Mouse (Mus musculus) ES-E14 (cell line): ENCODE measurements around the gene H3f3a. TPM values are rescaled to one million over a fixed set of nuclear protein-coding genes. Genes with fewer than 3 reads are reported as not detected.
A peak's percentile ranks its signal among the peaks of the same experiment; 100 is the strongest.
"Not testable (repeated sequence)": the region's sequence is repeated elsewhere in the genome, so short reads cannot be mapped to it uniquely, and the experiment has no call there.

Experiments used
- DNase-seq: peaks from one replicate; pipeline ENCODE4 v3.0.0-alpha.2; 2013; ENCODE audit warnings: low read depth, low spot score
- H3K27ac ChIP-seq: 2 replicates; pipeline ENCODE4 v1.5.1; 2012; ENCODE audit warnings: low read depth, mild to moderate bottlenecking, low read length, moderate library complexity, mixed read lengths; ENCODE audit not compliant: poor library complexity, insufficient read depth, severe bottlenecking
- H3K36me3 ChIP-seq: 2 replicates; pipeline ENCODE4 v1.6.1; 2012; ENCODE audit warnings: mild to moderate bottlenecking, low read length, moderate library complexity, mixed read lengths; ENCODE audit not compliant: control insufficient read depth, poor library complexity, insufficient read depth, severe bottlenecking
- H3K4me1 ChIP-seq, 2 experiments: fragments of 150-350 bp in 1 of 2; sonication (generic) in 1 of 2; 2 replicates each; pipeline ENCODE4 v1.6.1; 2012; ENCODE audit warnings: low read length in 2 of 2, mild to moderate bottlenecking in 1 of 2, mixed read lengths in 1 of 2; ENCODE audit not compliant: control insufficient read depth in 2 of 2, insufficient read depth in 2 of 2, poor library complexity in 1 of 2
- H3K4me3 ChIP-seq, 2 experiments: fragments of 150-350 bp in 1 of 2; sonication (generic) in 1 of 2; 2 replicates each; pipeline ENCODE4 v1.5.1; 2012; ENCODE audit warnings: low read length in 2 of 2, low read depth in 1 of 2, mild to moderate bottlenecking in 1 of 2, mixed read lengths in 1 of 2; ENCODE audit not compliant: insufficient read depth in 1 of 2, poor library complexity in 1 of 2, severe bottlenecking in 1 of 2
- H3K9ac ChIP-seq: 2 replicates; pipeline ENCODE4 v1.6.1; 2012; ENCODE audit warnings: low read depth, mild to moderate bottlenecking, low read length, mixed read lengths; ENCODE audit not compliant: poor library complexity, insufficient read depth, severe bottlenecking
- H3K9me3 ChIP-seq: fragments of 150-350 bp; sonication (generic); 2 replicates; pipeline ENCODE4 v1.6.1; 2012; ENCODE audit warnings: low read depth, mild to moderate bottlenecking, low read length; ENCODE audit not compliant: control insufficient read depth, insufficient read depth
- CHD2 ChIP-seq: IDR thresholded peaks from 2 replicates; pipeline ENCODE4 v1.6.1; 2014; ENCODE audit warnings: mild to moderate bottlenecking, low read depth, low read length, inconsistent platforms
- HCFC1 ChIP-seq: IDR thresholded peaks from 2 replicates; pipeline ENCODE4 v1.6.1; 2012; ENCODE audit warnings: low read length, inconsistent platforms, borderline replicate concordance; ENCODE audit not compliant: insufficient read depth
- MAFK ChIP-seq: IDR thresholded peaks from 2 replicates; pipeline ENCODE4 v1.6.1; 2014; ENCODE audit warnings: mild to moderate bottlenecking, low read depth, low read length, inconsistent platforms; ENCODE audit not compliant: insufficient read depth
- ZC3H11A ChIP-seq: IDR thresholded peaks from 2 replicates; pipeline ENCODE4 v1.6.1; 2012; ENCODE audit warnings: low read depth, mild to moderate bottlenecking, inconsistent platforms, low read length, borderline replicate concordance
- ZNF384 ChIP-seq: IDR thresholded peaks from 2 replicates; pipeline ENCODE4 v1.6.1; 2012; ENCODE audit warnings: low read depth, low read length, inconsistent platforms
- in situ Hi-C, 2 experiments: fragments of 600-800 bp; cut with MboI; formaldehyde crosslinking; loops; one replicate each; pipeline ENCODE4 v1.15.1; 2025; ENCODE audit warnings: low sequenced_read_pairs in 2 of 2, inconsistent platforms in 1 of 2; ENCODE audit not compliant: unreplicated experiment in 2 of 2
- total RNA-seq: library from RNA; depleted of rRNA; stranded (reverse); fragments of 300-350 nt; gene quantifications from 2 replicates; pipeline ENCODE4 v1.2.3, GENCODE M21; 2012

Gene H3f3a
- total RNA-seq, 1 experiment = 657 TPM

DNA sequence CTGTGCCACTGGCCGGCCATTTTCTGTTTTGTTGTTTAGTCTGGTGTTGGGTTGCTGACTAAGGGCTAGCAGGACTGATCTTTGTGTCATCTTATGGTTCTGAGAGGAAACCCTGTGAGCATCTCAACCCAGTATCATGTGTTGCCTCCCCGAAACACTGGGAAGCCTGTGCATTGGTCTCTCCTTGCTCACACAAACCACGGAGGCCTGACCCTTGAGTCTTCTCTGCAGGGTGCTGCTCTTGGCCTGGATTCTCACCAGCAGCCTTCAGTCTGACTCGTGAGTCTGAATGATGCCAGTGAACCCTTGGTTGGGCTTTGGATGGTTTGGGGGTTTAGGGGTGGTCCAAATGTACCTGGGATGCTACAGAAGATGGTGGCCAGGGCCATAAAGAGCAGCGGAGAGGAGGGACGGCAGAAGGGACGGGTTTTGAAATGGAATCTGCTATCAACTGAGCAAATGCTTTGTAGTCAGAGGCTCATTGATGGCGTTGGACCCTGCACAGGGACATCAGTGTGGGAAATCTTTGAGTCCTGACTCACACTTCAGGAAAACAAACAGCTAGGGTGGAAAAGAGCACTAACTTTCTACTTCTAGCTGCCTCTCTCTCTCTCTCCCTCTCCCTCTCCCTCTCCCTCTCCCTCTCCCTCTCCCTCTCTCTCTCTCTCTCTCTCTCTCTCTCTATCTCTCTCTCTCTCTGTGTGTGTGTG, 25.6 kb upstream of the H3f3a start:
- DNase-seq = no peak
- Histone ChIP-seq H3K9ac (no peak overlapping the region), H3K9me3 (no peaks in the 10 kb centered on the region), H3K4me1 (0 out of 4 replicates have a peak, but pooled peaks cover 0 to 2% of the 10 kb centered on the region in 2 experiments), H3K4me3 (no peak overlapping the region), H3K27ac (no peak overlapping the region), H3K36me3 (no peaks in the 10 kb centered on the region)
- in situ Hi-C loops = no loop called here
- TF ChIP-seq MAFK (no peak), CHD2 (no peak), ZC3H11A (no peak), HCFC1 (no peak), ZNF384 (no peak)

GRCm38 (mm10) chr1:180838014-180838413, 24.3 kb upstream of the H3f3a start:
- TF ChIP-seq CHD2 = no peak
- TF ChIP-seq ZNF384 = no peak
- TF ChIP-seq HCFC1 = no peak
- TF ChIP-seq ZC3H11A = no peak
- TF ChIP-seq MAFK = no peak
- DNase-seq = no peak
- H3K27ac ChIP-seq = no peak overlapping the region
- in situ Hi-C loops = no loop called here
- H3K9me3 ChIP-seq = no peaks in the 10 kb centered on the region
- no peak overlapping the region for H3K9ac ChIP-seq
- H3K4me1 ChIP-seq = no peaks in the 10 kb centered on the region
- H3K36me3 ChIP-seq = no peaks in the 10 kb centered on the region
- no peak overlapping the region for H3K4me3 ChIP-seq

GRCm38 (mm10) chr1:180837186-180837585, 23.4 kb upstream of the H3f3a start:
- H3K4me1 ChIP-seq = no peaks in the 10 kb centered on the region

GRCm38 (mm10) chr1:180836467-180836866, 22.7 kb upstream of the H3f3a start:
- H3K4me1 ChIP-seq, H3K4me3 ChIP-seq, in situ Hi-C loops, H3K27ac ChIP-seq, H3K9me3 ChIP-seq, H3K9ac ChIP-seq, H3K36me3 ChIP-seq, DNase-seq: not testable (repeated sequence)
- TF ChIP-seq ZNF384 = peak; percentile 71; the same call in 1 of the 2 replicates

More at GRCm38 (mm10) chr1:180837186-180837585, 23.4 kb upstream of the H3f3a start:
- no peak for DNase-seq
- H3K36me3 ChIP-seq = no peaks in the 10 kb centered on the region
- no peak overlapping the region for H3K4me3 ChIP-seq
- H3K9me3 ChIP-seq = no peaks in the 10 kb centered on the region
- in situ Hi-C loops = no loop called here
- no peak overlapping the region for H3K27ac ChIP-seq
- no peak overlapping the region for H3K9ac ChIP-seq
- no peak for TF ChIP-seq ZC3H11A
- TF ChIP-seq HCFC1 = no peak
- TF ChIP-seq CHD2 = no peak
- no peak for TF ChIP-seq MAFK
- TF ChIP-seq ZNF384 = no peak
